Mouse (Mus musculus) lung, adult 2 months (tissue): ENCODE data around the gene Nbr1.

Experiments used
- CTCF ChIP-seq: fragments of 200-500 bp; IDR thresholded peaks from 2 replicates; pipeline ENCODE4 v1.5.1; 2011; ENCODE audit warnings: mild to moderate bottlenecking, low read length, control low read depth; ENCODE audit not compliant: insufficient read depth
- POLR2A ChIP-seq: fragments of 200-500 bp; IDR thresholded peaks from 2 replicates; pipeline ENCODE4 v1.6.1; 2011; ENCODE audit warnings: low read depth, mild to moderate bottlenecking, control low read depth, low read length, borderline replicate concordance; ENCODE audit errors: extremely low read depth

GRCm38 (mm10) chr11:101626649-101626994 is 74.7 kb downstream of the Nbr1 start:
- TF ChIP-seq POLR2A (no peak), CTCF (no peak)
